Mouse (Mus musculus): ENCODE measurements at regions not wholly inside any gene's neighbourhood (a gene's known extent, or its start where the extent isn't known, plus 50 kb on each side); places are given as distances from the start of the nearest gene placed in this dataset.

DNA sequence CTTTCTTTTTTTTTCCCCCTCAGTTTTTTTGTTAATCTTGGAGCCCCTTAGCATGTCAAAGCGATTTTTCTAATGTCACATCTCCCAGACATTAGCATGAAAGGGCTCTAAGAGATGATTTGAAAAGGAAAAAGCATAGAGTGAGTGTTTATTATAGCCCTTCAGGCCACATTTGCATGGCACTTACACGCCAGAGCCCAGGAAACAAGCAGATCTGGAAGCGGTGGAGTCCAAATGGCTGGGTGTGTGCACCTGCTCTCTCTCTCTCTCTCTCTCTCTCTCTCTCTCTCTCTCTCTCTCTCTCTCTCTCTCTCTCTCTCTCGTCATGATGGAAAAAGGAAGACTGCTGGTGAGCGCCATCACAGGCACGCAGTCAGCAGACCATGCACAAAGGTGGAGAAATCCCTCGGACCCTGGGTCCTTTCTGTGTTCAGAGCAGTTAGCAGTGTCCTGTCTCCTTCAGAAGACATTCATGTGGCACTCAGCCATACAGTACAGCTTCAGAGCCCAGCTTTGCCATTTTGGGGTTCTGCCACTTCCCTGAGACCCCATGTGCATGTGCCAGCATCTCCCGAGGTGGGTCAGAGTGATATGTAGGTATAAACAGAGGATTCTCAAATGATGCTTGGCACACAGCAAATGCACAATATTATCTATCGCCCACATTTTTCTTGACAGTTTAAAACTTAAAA, 73.2 kb upstream of the Nkd1 start:
- no peak overlapping the region for H3K27ac ChIP-seq (replicated peaks; ENCODE audit: low read depth, low read length)
- H3K36me3 ChIP-seq (ENCODE audit: control insufficient read depth, insufficient read depth, low read length), result no peaks in the 10 kb centered on the region
- H3K9me3 ChIP-seq (ENCODE audit: control insufficient read depth, low read length), result no peaks in the 10 kb centered on the region
- ATAC-seq (ENCODE audit: insufficient number of reproducible peaks, low FRiP score, low TSS enrichment, low read depth), result no peak
- no peak overlapping the region for H3K4me2 ChIP-seq (ENCODE audit: low read depth, severe bottlenecking)
- WGBS, result 85% methylated on average over 9 of the region's 9 CpGs
- no peak overlapping the region for H3K4me3 ChIP-seq (ENCODE audit: low read depth, low read length)
- no peak for DNase-seq (ENCODE audit: low spot score)
- H3K27me3 ChIP-seq (ENCODE audit: control insufficient read depth, insufficient read depth, low read length), result no peaks in the 10 kb centered on the region
- H3K9ac ChIP-seq (ENCODE audit: low read length), result no peak overlapping the region
- H3K4me1 ChIP-seq (ENCODE audit: control insufficient read depth, insufficient read depth, low read length), result peaks cover 16% of the 10 kb centered on the region

DNA sequence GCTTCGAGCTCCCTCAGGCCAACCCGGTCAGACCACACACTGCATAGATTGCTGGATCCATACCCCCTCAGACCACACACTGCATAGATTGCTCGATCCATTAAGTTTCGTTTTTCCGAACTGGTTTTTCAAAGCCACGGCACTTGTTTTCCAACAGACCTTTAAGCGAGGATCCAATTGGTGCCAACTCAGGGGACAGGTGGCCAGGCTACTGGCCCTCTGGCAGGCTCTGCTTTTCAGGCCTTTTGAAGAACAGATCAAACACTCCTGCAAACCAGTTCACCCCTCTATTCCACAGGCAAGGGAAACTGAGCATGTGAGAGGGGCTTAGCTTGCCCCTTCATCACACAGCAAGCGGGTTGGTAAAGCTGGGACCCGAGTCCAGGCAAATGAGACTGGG, 72.2 kb upstream of the Nkd1 start:
- DNase-seq (ENCODE audit: low spot score) (no peak), ATAC-seq (ENCODE audit: insufficient number of reproducible peaks, low FRiP score, low TSS enrichment, low read depth) (no peak)
- Histone ChIP-seq H3K27ac (replicated peaks; ENCODE audit: low read depth, low read length) (no peak overlapping the region), H3K9ac (ENCODE audit: low read length) (no peak overlapping the region), H3K27me3 (ENCODE audit: control insufficient read depth, insufficient read depth, low read length) (no peaks in the 10 kb centered on the region; the same call in 1 of the 2 replicates), H3K4me2 (ENCODE audit: low read depth, severe bottlenecking) (no peak overlapping the region), H3K9me3 (ENCODE audit: control insufficient read depth, low read length) (no peaks in the 10 kb centered on the region), H3K4me1 (ENCODE audit: control insufficient read depth, insufficient read depth, low read length) (peaks cover 24% of the 10 kb centered on the region), H3K4me3 (ENCODE audit: low read depth, low read length) (no peak overlapping the region), H3K36me3 (ENCODE audit: control insufficient read depth, insufficient read depth, low read length) (no peaks in the 10 kb centered on the region)
- WGBS, result 86% methylated on average over 9 of the region's 9 CpGs

DNA sequence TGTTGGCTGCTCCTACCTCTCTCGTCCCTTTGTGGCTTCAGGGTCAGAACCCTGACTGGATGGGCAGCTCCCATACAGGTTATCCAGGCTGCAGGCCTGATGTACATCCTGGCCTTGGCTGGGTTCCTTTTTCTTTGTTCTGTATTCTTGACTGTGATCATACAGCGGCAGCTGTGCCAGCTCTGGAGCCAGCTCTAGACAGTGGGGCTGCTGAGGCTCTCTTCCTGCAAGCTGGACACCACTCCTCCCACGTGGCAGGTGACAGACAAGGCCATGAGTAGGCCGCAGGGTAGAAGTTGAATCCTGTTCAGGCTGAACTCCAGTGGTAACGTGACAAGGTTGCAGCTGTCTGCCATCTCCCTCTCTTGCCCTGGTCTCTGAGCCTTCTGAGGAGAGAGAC, 71.6 kb upstream of the Nkd1 start:
- Histone ChIP-seq H3K27me3 (ENCODE audit: control insufficient read depth, insufficient read depth, low read length) (no peaks in the 10 kb centered on the region; the same call in 1 of the 2 replicates), H3K27ac (replicated peaks; ENCODE audit: low read depth, low read length) (no peak overlapping the region), H3K4me1 (ENCODE audit: control insufficient read depth, insufficient read depth, low read length) (peaks cover 28% of the 10 kb centered on the region), H3K9ac (ENCODE audit: low read length) (no peak overlapping the region), H3K36me3 (ENCODE audit: control insufficient read depth, insufficient read depth, low read length) (no peaks in the 10 kb centered on the region), H3K4me3 (ENCODE audit: low read depth, low read length) (no peak overlapping the region), H3K4me2 (ENCODE audit: low read depth, severe bottlenecking) (no peak overlapping the region), H3K9me3 (ENCODE audit: control insufficient read depth, low read length) (no peaks in the 10 kb centered on the region)
- 76% methylated on average over 5 of the region's 5 CpGs for WGBS
- DNase-seq (ENCODE audit: low spot score) (no peak), ATAC-seq (ENCODE audit: insufficient number of reproducible peaks, low FRiP score, low TSS enrichment, low read depth) (no peak)

DNA sequence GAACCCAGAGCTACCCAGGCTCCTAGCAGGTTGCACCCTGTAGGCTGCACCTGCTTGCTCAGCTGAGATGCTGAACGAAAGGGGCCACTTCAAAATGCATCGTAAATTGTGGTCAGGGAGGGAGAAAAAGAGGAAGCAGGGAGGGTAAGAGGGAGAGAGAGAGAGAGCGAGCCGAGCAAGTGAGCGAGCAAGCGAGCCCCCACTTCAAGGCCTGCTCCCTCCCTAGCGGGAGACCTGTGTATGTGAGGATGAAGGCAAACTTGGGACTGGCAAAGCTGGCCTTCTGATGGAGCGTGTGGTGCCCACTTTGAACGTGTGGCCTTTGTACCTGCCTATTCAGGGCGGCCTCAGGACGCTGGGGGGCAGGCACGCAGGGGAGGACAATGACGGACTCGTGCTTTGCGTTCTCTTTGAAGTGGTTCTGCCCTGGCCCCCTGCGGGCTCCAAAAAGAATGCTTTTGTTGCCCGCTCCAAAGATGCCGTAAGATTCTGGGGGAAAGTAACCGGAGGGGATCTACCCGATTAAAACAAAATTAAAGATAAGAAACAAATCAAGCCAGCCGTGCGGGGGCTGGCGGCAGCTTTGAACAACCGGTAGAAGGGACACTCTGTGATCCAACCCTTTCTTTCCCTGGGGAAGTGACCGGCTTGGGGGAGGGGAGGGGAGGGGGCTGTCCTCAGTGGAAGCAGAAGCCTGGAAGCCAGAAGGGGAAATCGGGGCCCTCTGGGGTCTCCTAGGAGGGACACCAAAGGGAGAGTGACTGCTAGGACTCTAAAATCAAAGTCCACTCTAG, 70.1 kb upstream of the Nkd1 start:
- H3K4me3 ChIP-seq (ENCODE audit: low read depth, low read length), result no peak overlapping the region
- no peaks in the 10 kb centered on the region for H3K9me3 ChIP-seq (ENCODE audit: control insufficient read depth, low read length)
- H3K27ac ChIP-seq (replicated peaks; ENCODE audit: low read depth, low read length), result no peak overlapping the region
- peak overlapping the region; percentile 25 for H3K4me2 ChIP-seq (ENCODE audit: low read depth, severe bottlenecking)
- H3K36me3 ChIP-seq (ENCODE audit: control insufficient read depth, insufficient read depth, low read length), result no peaks in the 10 kb centered on the region
- 4% methylated on average over 26 of the region's 26 CpGs for WGBS
- DNase-seq (ENCODE audit: low spot score), result peak; percentile 39
- no peak overlapping the region for H3K9ac ChIP-seq (ENCODE audit: low read length)
- H3K27me3 ChIP-seq (ENCODE audit: control insufficient read depth, insufficient read depth, low read length), result no peaks in the 10 kb centered on the region; the same call in 1 of the 2 replicates
- ATAC-seq (ENCODE audit: insufficient number of reproducible peaks, low FRiP score, low TSS enrichment, low read depth), result no peak
- H3K4me1 ChIP-seq (ENCODE audit: control insufficient read depth, insufficient read depth, low read length), result peaks cover 39% of the 10 kb centered on the region

DNA sequence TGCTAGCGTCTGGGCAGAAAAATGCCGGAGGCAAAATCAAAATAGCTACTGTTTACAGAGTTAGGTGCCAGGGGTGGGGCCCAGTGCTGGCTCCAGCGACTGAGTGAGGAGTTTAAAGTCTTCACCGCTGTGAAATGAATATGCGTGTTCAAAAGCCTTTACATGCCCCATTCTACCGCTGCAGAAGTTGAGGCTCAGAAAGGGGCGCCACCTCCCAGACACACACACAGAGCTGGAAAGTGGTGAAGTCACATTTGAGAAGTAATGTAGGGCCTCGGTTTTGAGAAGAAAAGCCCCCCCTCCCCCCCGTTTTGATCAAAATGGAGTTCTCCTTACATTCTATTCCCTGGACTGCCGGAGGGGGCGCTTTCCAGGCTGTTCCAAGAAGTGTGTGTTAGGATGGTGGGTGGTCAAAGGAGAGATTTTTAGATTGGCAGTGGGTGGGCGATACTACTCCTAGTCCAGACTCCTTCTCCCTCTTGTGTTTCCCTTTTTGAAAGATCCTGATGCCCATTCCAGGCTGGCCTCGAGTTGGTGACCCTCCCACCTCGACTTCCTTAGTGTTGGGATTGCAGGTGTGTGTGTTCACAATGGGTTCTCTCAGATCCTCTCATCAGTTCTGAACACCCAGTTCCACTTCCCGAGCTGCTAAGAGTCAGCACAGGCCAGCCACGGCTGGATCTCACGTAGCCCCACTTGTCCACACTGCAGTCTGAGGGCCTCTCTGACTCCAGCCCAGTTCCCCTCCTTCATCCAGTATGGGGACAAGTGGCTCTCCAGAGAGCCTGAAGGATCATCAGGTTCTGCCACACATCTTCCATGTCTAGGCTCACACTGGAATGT, 69.3 kb upstream of the Nkd1 start:
- Histone ChIP-seq H3K27me3 (ENCODE audit: control insufficient read depth, insufficient read depth, low read length) (no peaks in the 10 kb centered on the region; the same call in 1 of the 2 replicates), H3K27ac (replicated peaks; ENCODE audit: low read depth, low read length) (no peak overlapping the region), H3K4me1 (ENCODE audit: control insufficient read depth, insufficient read depth, low read length) (peaks cover 39% of the 10 kb centered on the region), H3K9ac (ENCODE audit: low read length) (no peak overlapping the region), H3K4me2 (ENCODE audit: low read depth, severe bottlenecking) (peak overlapping the region; percentile 25), H3K9me3 (ENCODE audit: control insufficient read depth, low read length) (0 out of 2 replicates have a peak, but pooled peaks cover 3% of the 10 kb centered on the region), H3K36me3 (ENCODE audit: control insufficient read depth, insufficient read depth, low read length) (no peaks in the 10 kb centered on the region), H3K4me3 (ENCODE audit: low read depth, low read length) (no peak overlapping the region)
- WGBS, result 23% methylated on average over 17 of the region's 17 CpGs
- no peak for ATAC-seq (ENCODE audit: insufficient number of reproducible peaks, low FRiP score, low TSS enrichment, low read depth)
- peak; percentile 67 for DNase-seq (ENCODE audit: low spot score)

DNA sequence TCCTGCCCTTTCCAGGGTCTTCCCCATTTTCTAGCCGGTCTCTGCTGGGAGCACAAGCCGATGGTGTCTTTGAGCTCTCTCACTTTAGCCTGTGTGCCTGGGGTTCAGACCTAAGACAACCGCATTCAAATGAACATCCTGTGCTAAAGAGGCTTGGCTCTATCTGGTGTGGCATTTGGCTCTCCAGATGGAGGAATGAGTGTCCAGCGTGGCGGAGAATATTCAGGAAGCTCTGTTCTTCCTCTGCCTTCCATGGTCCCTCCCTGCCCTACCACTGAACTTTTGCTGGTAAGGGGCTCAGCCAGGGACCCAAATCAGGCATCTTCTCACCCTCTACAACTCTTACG, 68.7 kb upstream of the Nkd1 start:
- 0 out of 2 replicates have a peak, but pooled peaks cover 3% of the 10 kb centered on the region for H3K9me3 ChIP-seq (ENCODE audit: control insufficient read depth, low read length)
- no peak overlapping the region for H3K27ac ChIP-seq (replicated peaks; ENCODE audit: low read depth, low read length)
- ATAC-seq (ENCODE audit: insufficient number of reproducible peaks, low FRiP score, low TSS enrichment, low read depth), result no peak
- no peak overlapping the region for H3K9ac ChIP-seq (ENCODE audit: low read length)
- no peak overlapping the region for H3K4me3 ChIP-seq (ENCODE audit: low read depth, low read length)
- H3K36me3 ChIP-seq (ENCODE audit: control insufficient read depth, insufficient read depth, low read length), result no peaks in the 10 kb centered on the region
- no peak for DNase-seq (ENCODE audit: low spot score)
- H3K4me2 ChIP-seq (ENCODE audit: low read depth, severe bottlenecking), result no peak overlapping the region
- WGBS, result 78% methylated on average over 6 of the region's 6 CpGs
- peaks cover 39% of the 10 kb centered on the region for H3K4me1 ChIP-seq (ENCODE audit: control insufficient read depth, insufficient read depth, low read length)
- H3K27me3 ChIP-seq (ENCODE audit: control insufficient read depth, insufficient read depth, low read length), result no peaks in the 10 kb centered on the region; the same call in 1 of the 2 replicates

DNA sequence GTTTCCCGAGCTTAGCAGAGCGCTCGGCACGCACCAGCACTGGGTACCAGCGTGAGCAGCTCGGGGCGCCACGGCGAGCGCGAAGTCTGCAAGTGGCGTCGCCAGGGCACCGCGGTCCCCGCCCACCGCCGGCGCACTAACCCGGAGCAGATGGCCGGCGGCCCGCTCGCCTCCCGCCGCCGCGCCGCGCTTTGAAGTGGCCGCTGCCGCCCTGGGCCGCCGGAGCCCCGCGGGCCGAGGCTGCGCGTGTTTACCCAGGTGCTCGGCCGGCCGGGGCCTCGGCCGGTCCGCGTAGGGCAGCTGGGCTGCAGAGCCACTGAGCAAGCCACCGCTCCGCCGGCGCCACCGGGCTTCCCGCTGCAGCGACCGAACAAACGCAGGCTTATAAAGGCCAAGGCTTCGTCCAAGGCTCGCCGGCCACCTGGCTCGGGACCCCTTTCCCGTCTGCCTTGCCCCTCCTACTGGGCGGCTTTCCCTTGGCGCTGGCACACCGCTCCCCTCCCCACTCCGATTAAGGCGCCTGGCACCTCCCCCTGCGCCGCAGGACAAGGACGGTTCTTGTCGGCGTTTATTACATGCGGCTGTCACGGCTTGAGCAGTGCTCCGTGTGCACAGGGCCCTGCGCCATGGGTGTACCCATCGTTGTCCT, 67.0 kb upstream of the Nkd1 start:
- no peaks in the 10 kb centered on the region; the same call in 1 of the 2 replicates for H3K27me3 ChIP-seq (ENCODE audit: control insufficient read depth, insufficient read depth, low read length)
- 0 out of 2 replicates have a peak, but pooled peaks cover 3% of the 10 kb centered on the region for H3K9me3 ChIP-seq (ENCODE audit: control insufficient read depth, low read length)
- peaks cover 39% of the 10 kb centered on the region for H3K4me1 ChIP-seq (ENCODE audit: control insufficient read depth, insufficient read depth, low read length)
- peak overlapping the region; percentile 77 for H3K9ac ChIP-seq (ENCODE audit: low read length)
- ATAC-seq (ENCODE audit: insufficient number of reproducible peaks, low FRiP score, low TSS enrichment, low read depth), result peak; percentile 80
- peak overlapping the region; percentile 85 for H3K27ac ChIP-seq (replicated peaks; ENCODE audit: low read depth, low read length)
- peak; percentile 86 for DNase-seq (ENCODE audit: low spot score)
- 0% methylated on average over 73 of the region's 75 CpGs for WGBS
- no peaks in the 10 kb centered on the region for H3K36me3 ChIP-seq (ENCODE audit: control insufficient read depth, insufficient read depth, low read length)
- peak overlapping the region; percentile 91 for H3K4me2 ChIP-seq (ENCODE audit: low read depth, severe bottlenecking)
- H3K4me3 ChIP-seq (ENCODE audit: low read depth, low read length), result peak overlapping the region; percentile 45

Data from limb, embryonic 11.5 days (tissue).